Mouse (Mus musculus): ENCODE measurements around the gene Idua. TPM values are rescaled to one million over a fixed set of nuclear protein-coding genes. Genes with fewer than 3 reads are reported as not detected.

Idua gene
- total RNA-seq, 2 experiments from 2014 or later, result 14.0 to 16.0 TPM

DNA sequence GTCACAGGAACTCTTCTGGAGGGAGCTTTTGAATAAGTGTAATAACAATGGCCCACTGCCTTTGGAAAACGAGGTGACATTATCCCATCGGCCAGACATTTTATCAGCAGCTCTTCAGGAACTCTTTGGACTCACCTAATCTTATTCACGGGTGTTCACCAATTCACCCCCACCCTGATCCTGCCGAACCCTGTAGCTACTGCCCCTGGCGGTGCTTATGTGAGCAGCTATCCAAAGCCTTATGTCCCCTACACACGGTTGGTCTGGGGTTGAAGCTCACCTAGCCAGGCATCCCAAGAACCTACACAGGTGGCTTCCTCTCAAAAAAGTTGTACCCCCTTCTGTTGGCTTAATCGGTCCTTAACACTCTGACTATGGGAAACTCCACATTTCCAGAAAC lies 59.6 kb downstream of the Idua start:
- no peak for DNase-seq

DNA sequence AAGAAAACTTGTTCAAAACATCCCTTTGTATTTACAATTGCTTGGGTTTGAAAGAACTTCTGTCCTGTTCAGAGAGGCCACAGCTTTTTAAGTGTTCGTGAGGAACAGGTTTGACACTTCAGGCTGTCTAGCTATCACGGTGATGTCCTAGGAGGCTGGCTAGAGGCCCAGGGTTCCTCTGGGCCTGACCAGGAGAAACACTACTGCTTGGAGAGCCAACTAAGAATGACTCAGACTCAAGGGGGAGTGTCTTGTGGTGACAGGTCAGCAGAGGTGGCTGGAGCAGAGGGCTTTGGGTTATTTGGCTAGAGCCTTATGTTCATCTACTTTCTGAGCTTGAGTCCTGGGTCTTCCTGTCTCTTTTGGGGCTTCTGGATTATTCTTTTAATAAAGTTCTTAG lies 63.9 kb downstream of the Idua start:
- peak; percentile 73 to 77 for DNase-seq

DNA sequence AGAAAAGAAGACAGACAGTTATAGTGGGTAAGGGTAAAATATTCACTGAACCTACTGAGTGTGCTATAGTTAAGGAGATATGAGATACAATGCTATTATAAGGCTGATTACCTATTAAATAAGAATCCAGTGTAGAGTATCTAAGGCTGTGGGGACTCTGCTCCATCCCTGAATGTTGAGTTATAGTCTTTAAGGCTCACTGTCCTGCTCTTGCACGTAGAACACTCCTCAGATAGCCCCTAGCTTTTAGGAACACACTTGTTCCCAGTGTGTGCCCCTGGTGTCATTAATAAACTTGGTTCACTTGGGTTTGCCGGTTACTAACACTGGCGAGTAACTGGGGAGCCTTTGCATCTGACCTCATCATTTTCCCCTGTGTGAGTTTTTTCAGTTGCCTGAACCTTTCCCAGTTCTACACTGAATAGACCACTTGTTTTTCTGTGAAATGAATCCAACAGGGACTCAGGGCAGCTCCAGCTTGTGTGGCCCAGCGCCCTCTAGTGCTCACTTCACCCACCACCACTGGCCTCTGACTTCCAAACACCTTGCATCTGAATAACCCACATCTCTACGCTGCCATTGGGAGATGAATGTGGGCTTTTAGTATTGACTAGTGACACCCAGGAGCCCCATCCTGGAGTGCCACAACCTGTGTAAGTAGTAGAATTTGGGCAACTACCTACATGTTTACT lies 66.6 kb downstream of the Idua start:
- peak; percentile 79 to 88 for DNase-seq

DNA sequence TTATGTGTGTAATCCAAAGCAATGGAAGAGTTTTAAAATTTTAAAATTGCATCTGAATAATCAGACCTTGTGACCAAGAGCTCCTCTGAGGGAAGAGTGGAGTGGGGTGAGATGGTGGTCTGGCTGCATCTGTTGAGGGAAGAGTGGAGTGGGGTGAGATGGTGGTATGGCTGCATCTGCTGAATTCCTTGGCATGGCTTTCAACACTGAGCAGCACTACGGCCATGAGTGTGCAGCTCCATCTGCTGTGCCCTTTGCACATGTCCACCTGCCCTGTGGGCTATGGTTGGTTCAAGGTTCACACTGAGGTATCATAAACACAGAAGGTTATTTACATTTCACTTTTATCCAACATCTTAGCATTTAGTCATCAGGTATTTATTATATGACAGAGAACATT lies 67.3 kb downstream of the Idua start:
- no peak for DNase-seq

Other genes starting within 250 kb of the Idua start
- 100 to 1,000 TPM; 374 to 446 TPM for gene Atp5k, start 225.9 kb upstream of the Idua start, total RNA-seq (2021)
- 1 to 10 TPM; 1.0 to 1.3 TPM for gene Mfsd7a, start 211.4 kb upstream of the Idua start, total RNA-seq (2021)
- gene Pcgf3, start 199.1 kb upstream of the Idua start, total RNA-seq (2021), result 10 to 100 TPM; 37.6 to 39.6 TPM
- gene Cplx1, start 110.3 kb upstream of the Idua start, total RNA-seq (2021), result 1 to 10 TPM; 1.9 to 2.1 TPM
- gene Gak, start 30.6 kb upstream of the Idua start, total RNA-seq (2021), result 10 to 100 TPM; 81.2 to 82.4 TPM
- 10 to 100 TPM; 21.2 to 31.3 TPM for gene Tmem175, start 30.6 kb upstream of the Idua start, total RNA-seq (2021)
- 10 to 100 TPM; 17.4 to 18.7 TPM for gene Dgkq, start 9.3 kb downstream of the Idua start, total RNA-seq (2021)
- under 1 TPM in 1 of 2 experiments, not detected in 1; 0.30 TPM for gene Slc26a1, start 15.2 kb downstream of the Idua start, total RNA-seq (2021)
- 10 to 100 TPM; 45.8 to 47.5 TPM for gene Fgfrl1, start 32.1 kb downstream of the Idua start, total RNA-seq (2021)
- gene Rnf212, start 114.7 kb downstream of the Idua start, total RNA-seq (2021), result not detected
- gene Tmed11, start 135.0 kb downstream of the Idua start, total RNA-seq (2021), result not detected
- not detected for gene Vmn2r8, start 148.5 kb downstream of the Idua start, total RNA-seq (2021)
- not detected for gene Vmn2r9, start 192.3 kb downstream of the Idua start, total RNA-seq (2021)